Mouse (Mus musculus): ENCODE results near the gene Pdia5. TPM values are rescaled to one million over a fixed set of nuclear protein-coding genes. Genes with fewer than 3 reads are reported as not detected.
A peak's percentile ranks its signal among the peaks of the same experiment; 100 is the strongest.

Gene Pdia5
- polyA plus RNA-seq, 1 experiment from 2014 or later: 26.9 TPM

GRCm38 (mm10) chr16:35471841-35472568, 18.7 kb downstream of the Pdia5 start:
- H3K9ac ChIP-seq (ENCODE audit: low read length): no peak overlapping the region
- WGBS: 87% methylated on average over 17 of the region's 17 CpGs
- H3K27me3 ChIP-seq (ENCODE audit: control insufficient read depth, insufficient read depth, low read length): no peaks in the 10 kb centered on the region
- peaks cover 23% of the 10 kb centered on the region for H3K4me1 ChIP-seq (ENCODE audit: control insufficient read depth, insufficient read depth, low read length)
- no peak overlapping the region for H3K27ac ChIP-seq (ENCODE audit: low read length)
- H3K36me3 ChIP-seq (ENCODE audit: control insufficient read depth, insufficient read depth): no peaks in the 10 kb centered on the region
- no peak overlapping the region for H3K4me3 ChIP-seq (ENCODE audit: low read length)
- no peak overlapping the region for H3K4me2 ChIP-seq (ENCODE audit: low read depth, low read length)
- 0 out of 2 replicates have a peak, but pooled peaks have one; percentile 16 for ATAC-seq (replicated peaks; ENCODE audit: extremely low read depth, insufficient read depth, low FRiP score)
- H3K9me3 ChIP-seq (replicated peaks; ENCODE audit: control insufficient read depth, low read length): no peaks in the 10 kb centered on the region

- Histone ChIP-seq H3K4me3 (ENCODE audit: low read length) (no peak overlapping the region), H3K4me1 (ENCODE audit: control insufficient read depth, insufficient read depth, low read length) (peaks cover 28% of the 10 kb centered on the region), H3K9me3 (replicated peaks; ENCODE audit: control insufficient read depth, low read length) (no peaks in the 10 kb centered on the region), H3K36me3 (ENCODE audit: control insufficient read depth, insufficient read depth) (no peaks in the 10 kb centered on the region), H3K4me2 (ENCODE audit: low read depth, low read length) (no peak overlapping the region), H3K27me3 (ENCODE audit: control insufficient read depth, insufficient read depth, low read length) (no peaks in the 10 kb centered on the region), H3K9ac (ENCODE audit: low read length) (no peak overlapping the region), H3K27ac (ENCODE audit: low read length) (no peak overlapping the region)
- no peak for ATAC-seq (replicated peaks; ENCODE audit: extremely low read depth, insufficient read depth, low FRiP score)
- WGBS: 70% methylated on average over 8 of the region's 8 CpGs
Observed at GRCm38 (mm10) chr16:35470983-35471382, 19.7 kb downstream of the Pdia5 start.

GRCm38 (mm10) chr16:35470096-35470495, 20.6 kb downstream of the Pdia5 start:
- no peaks in the 10 kb centered on the region for H3K36me3 ChIP-seq (ENCODE audit: control insufficient read depth, insufficient read depth)
- no peak overlapping the region for H3K4me2 ChIP-seq (ENCODE audit: low read depth, low read length)
- H3K4me3 ChIP-seq (ENCODE audit: low read length): no peak overlapping the region
- peaks cover 33% of the 10 kb centered on the region for H3K4me1 ChIP-seq (ENCODE audit: control insufficient read depth, insufficient read depth, low read length)
- no peaks in the 10 kb centered on the region for H3K27me3 ChIP-seq (ENCODE audit: control insufficient read depth, insufficient read depth, low read length)
- H3K27ac ChIP-seq (ENCODE audit: low read length): peak overlapping the region; percentile 60
- 0 out of 2 replicates have a peak, but pooled peaks have one; percentile 25 for ATAC-seq (replicated peaks; ENCODE audit: extremely low read depth, insufficient read depth, low FRiP score)
- WGBS: 21% methylated on average over 8 of the region's 8 CpGs
- H3K9ac ChIP-seq (ENCODE audit: low read length): no peak overlapping the region
- H3K9me3 ChIP-seq (replicated peaks; ENCODE audit: control insufficient read depth, low read length): no peaks in the 10 kb centered on the region

- Histone ChIP-seq H3K36me3 (ENCODE audit: control insufficient read depth, insufficient read depth) (no peaks in the 10 kb centered on the region), H3K4me1 (ENCODE audit: control insufficient read depth, insufficient read depth, low read length) (peaks cover 33% of the 10 kb centered on the region), H3K4me2 (ENCODE audit: low read depth, low read length) (no peak overlapping the region), H3K27me3 (ENCODE audit: control insufficient read depth, insufficient read depth, low read length) (no peaks in the 10 kb centered on the region), H3K4me3 (ENCODE audit: low read length) (no peak overlapping the region), H3K9ac (ENCODE audit: low read length) (no peak overlapping the region), H3K9me3 (replicated peaks; ENCODE audit: control insufficient read depth, low read length) (no peaks in the 10 kb centered on the region), H3K27ac (ENCODE audit: low read length) (no peak overlapping the region)
- 75% methylated on average over 6 of the region's 6 CpGs for WGBS
- ATAC-seq (replicated peaks; ENCODE audit: extremely low read depth, insufficient read depth, low FRiP score): no peak
Observed at GRCm38 (mm10) chr16:35469016-35469415, 21.7 kb downstream of the Pdia5 start.

- H3K9me3 ChIP-seq (replicated peaks; ENCODE audit: control insufficient read depth, low read length): no peaks in the 10 kb centered on the region
- no peaks in the 10 kb centered on the region for H3K27me3 ChIP-seq (ENCODE audit: control insufficient read depth, insufficient read depth, low read length)
- ATAC-seq (replicated peaks; ENCODE audit: extremely low read depth, insufficient read depth, low FRiP score): no peak
- H3K36me3 ChIP-seq (ENCODE audit: control insufficient read depth, insufficient read depth): peaks cover 4% of the 10 kb centered on the region
- no peak overlapping the region for H3K4me2 ChIP-seq (ENCODE audit: low read depth, low read length)
- H3K27ac ChIP-seq (ENCODE audit: low read length): no peak overlapping the region
- H3K4me1 ChIP-seq (ENCODE audit: control insufficient read depth, insufficient read depth, low read length): peaks cover 33% of the 10 kb centered on the region
- no peak overlapping the region for H3K9ac ChIP-seq (ENCODE audit: low read length)
- 77% methylated on average over 2 of the region's 2 CpGs for WGBS
- no peak overlapping the region for H3K4me3 ChIP-seq (ENCODE audit: low read length)
Observed at GRCm38 (mm10) chr16:35467044-35467443, 23.6 kb downstream of the Pdia5 start.

GRCm38 (mm10) chr16:35465808-35466351, 24.8 kb downstream of the Pdia5 start:
- Histone ChIP-seq H3K4me2 (ENCODE audit: low read depth, low read length) (no peak overlapping the region), H3K27ac (ENCODE audit: low read length) (peak overlapping the region; percentile 81), H3K9ac (ENCODE audit: low read length) (no peak overlapping the region), H3K36me3 (ENCODE audit: control insufficient read depth, insufficient read depth) (peaks cover 5% of the 10 kb centered on the region), H3K9me3 (replicated peaks; ENCODE audit: control insufficient read depth, low read length) (no peaks in the 10 kb centered on the region), H3K4me3 (ENCODE audit: low read length) (no peak overlapping the region), H3K4me1 (ENCODE audit: control insufficient read depth, insufficient read depth, low read length) (peaks cover 23% of the 10 kb centered on the region), H3K27me3 (ENCODE audit: control insufficient read depth, insufficient read depth, low read length) (no peaks in the 10 kb centered on the region)
- 45% methylated on average over 4 of the region's 4 CpGs for WGBS
- ATAC-seq (replicated peaks; ENCODE audit: extremely low read depth, insufficient read depth, low FRiP score): peak; percentile 62

- Histone ChIP-seq H3K27ac (ENCODE audit: low read length) (no peak overlapping the region), H3K4me3 (ENCODE audit: low read length) (no peak overlapping the region), H3K4me1 (ENCODE audit: control insufficient read depth, insufficient read depth, low read length) (peaks cover 13% of the 10 kb centered on the region), H3K36me3 (ENCODE audit: control insufficient read depth, insufficient read depth) (peaks cover 6% of the 10 kb centered on the region), H3K4me2 (ENCODE audit: low read depth, low read length) (no peak overlapping the region), H3K9ac (ENCODE audit: low read length) (no peak overlapping the region), H3K27me3 (ENCODE audit: control insufficient read depth, insufficient read depth, low read length) (no peaks in the 10 kb centered on the region), H3K9me3 (replicated peaks; ENCODE audit: control insufficient read depth, low read length) (no peaks in the 10 kb centered on the region)
- no peak for ATAC-seq (replicated peaks; ENCODE audit: extremely low read depth, insufficient read depth, low FRiP score)
- WGBS: 87% methylated on average over 12 of the region's 12 CpGs
Observed at GRCm38 (mm10) chr16:35464686-35465308, 25.9 kb downstream of the Pdia5 start.

- no peaks in the 10 kb centered on the region for H3K27me3 ChIP-seq (ENCODE audit: control insufficient read depth, insufficient read depth, low read length)
- WGBS: 87% methylated on average over 10 of the region's 10 CpGs
- H3K9me3 ChIP-seq (replicated peaks; ENCODE audit: control insufficient read depth, low read length): no peaks in the 10 kb centered on the region
Observed at GRCm38 (mm10) chr16:35463708-35464107, 27.0 kb downstream of the Pdia5 start.

GRCm38 (mm10) chr16:35462955-35463354, 27.7 kb downstream of the Pdia5 start:
- 79% methylated on average over 7 of the region's 7 CpGs for WGBS
- Histone ChIP-seq H3K4me3 (ENCODE audit: low read length) (no peak overlapping the region), H3K27ac (ENCODE audit: low read length) (no peak overlapping the region), H3K9ac (ENCODE audit: low read length) (no peak overlapping the region), H3K4me2 (ENCODE audit: low read depth, low read length) (no peak overlapping the region), H3K36me3 (ENCODE audit: control insufficient read depth, insufficient read depth) (peaks cover 6% of the 10 kb centered on the region), H3K9me3 (replicated peaks; ENCODE audit: control insufficient read depth, low read length) (no peaks in the 10 kb centered on the region), H3K4me1 (ENCODE audit: control insufficient read depth, insufficient read depth, low read length) (peaks cover 10% of the 10 kb centered on the region), H3K27me3 (ENCODE audit: control insufficient read depth, insufficient read depth, low read length) (no peaks in the 10 kb centered on the region)
- no peak for ATAC-seq (replicated peaks; ENCODE audit: extremely low read depth, insufficient read depth, low FRiP score)

More at GRCm38 (mm10) chr16:35463708-35464107, 27.0 kb downstream of the Pdia5 start:
- H3K4me2 ChIP-seq (ENCODE audit: low read depth, low read length): no peak overlapping the region
- peaks cover 6% of the 10 kb centered on the region for H3K36me3 ChIP-seq (ENCODE audit: control insufficient read depth, insufficient read depth)
- ATAC-seq (replicated peaks; ENCODE audit: extremely low read depth, insufficient read depth, low FRiP score): no peak
- no peak overlapping the region for H3K4me3 ChIP-seq (ENCODE audit: low read length)
- peaks cover 10% of the 10 kb centered on the region for H3K4me1 ChIP-seq (ENCODE audit: control insufficient read depth, insufficient read depth, low read length)
- H3K27ac ChIP-seq (ENCODE audit: low read length): no peak overlapping the region
- no peak overlapping the region for H3K9ac ChIP-seq (ENCODE audit: low read length)
